Mouse (Mus musculus): ENCODE data around the gene Dbn1. TPM values are rescaled to one million over a fixed set of nuclear protein-coding genes. Genes with fewer than 3 reads are reported as not detected.
A peak's percentile ranks its signal among the peaks of the same experiment; 100 is the strongest.
"Not testable (repeated sequence)": the region's sequence is repeated elsewhere in the genome, so short reads cannot be mapped to it uniquely, and the experiment has no call there.

The Dbn1 gene
- polyA plus RNA-seq, 1 experiment from 2014 or later, result 591 TPM

- under 1% methylated on average over 33 of the region's 33 CpGs for WGBS
- Histone ChIP-seq H3K4me1 (peaks cover 28% of the 10 kb centered on the region), H3K27me3 (no peaks in the 10 kb centered on the region), H3K27ac (peak overlapping the region; percentile 94), H3K4me3 (replicated peaks) (peak overlapping the region; percentile 80), H3K36me3 (replicated peaks) (peaks cover 6% of the 10 kb centered on the region; the same call in 1 of the 2 replicates), H3K9me3 (no peaks in the 10 kb centered on the region), H3K9ac (peak overlapping the region; percentile 61), H3K4me2 (peak overlapping the region; percentile 66)
- peak; percentile 70 for ATAC-seq (ENCODE audit: low FRiP score)
Measured at GRCm38 (mm10) chr13:55444286-55444936, 43.5 kb downstream of the Dbn1 start.

GRCm38 (mm10) chr13:55443799-55444285, 44.1 kb downstream of the Dbn1 start:
- no peak for ATAC-seq (ENCODE audit: low FRiP score)
- WGBS, result 40% methylated on average over 9 of the region's 9 CpGs
- H3K4me2 ChIP-seq, result peak overlapping the region; percentile 66
- H3K9me3 ChIP-seq, result no peaks in the 10 kb centered on the region
- H3K9ac ChIP-seq, result peak overlapping the region; percentile 61
- peaks cover 28% of the 10 kb centered on the region for H3K4me1 ChIP-seq
- H3K36me3 ChIP-seq (replicated peaks), result 0 out of 2 replicates have a peak, but pooled peaks cover under 1% of the 10 kb centered on the region
- H3K27me3 ChIP-seq, result no peaks in the 10 kb centered on the region
- H3K27ac ChIP-seq, result no peak overlapping the region; the same call in 1 of the 2 replicates
- H3K4me3 ChIP-seq (replicated peaks), result peak overlapping the region; percentile 80

- WGBS, result 86% methylated on average over 15 of the region's 15 CpGs
- H3K36me3 ChIP-seq (replicated peaks); ATAC-seq (ENCODE audit: low FRiP score); H3K9ac ChIP-seq; H3K27ac ChIP-seq; H3K27me3 ChIP-seq; H3K4me3 ChIP-seq (replicated peaks); H3K9me3 ChIP-seq; H3K4me1 ChIP-seq; H3K4me2 ChIP-seq: not testable (repeated sequence)
Measured at GRCm38 (mm10) chr13:55437111-55437629, 50.7 kb downstream of the Dbn1 start.

DNA sequence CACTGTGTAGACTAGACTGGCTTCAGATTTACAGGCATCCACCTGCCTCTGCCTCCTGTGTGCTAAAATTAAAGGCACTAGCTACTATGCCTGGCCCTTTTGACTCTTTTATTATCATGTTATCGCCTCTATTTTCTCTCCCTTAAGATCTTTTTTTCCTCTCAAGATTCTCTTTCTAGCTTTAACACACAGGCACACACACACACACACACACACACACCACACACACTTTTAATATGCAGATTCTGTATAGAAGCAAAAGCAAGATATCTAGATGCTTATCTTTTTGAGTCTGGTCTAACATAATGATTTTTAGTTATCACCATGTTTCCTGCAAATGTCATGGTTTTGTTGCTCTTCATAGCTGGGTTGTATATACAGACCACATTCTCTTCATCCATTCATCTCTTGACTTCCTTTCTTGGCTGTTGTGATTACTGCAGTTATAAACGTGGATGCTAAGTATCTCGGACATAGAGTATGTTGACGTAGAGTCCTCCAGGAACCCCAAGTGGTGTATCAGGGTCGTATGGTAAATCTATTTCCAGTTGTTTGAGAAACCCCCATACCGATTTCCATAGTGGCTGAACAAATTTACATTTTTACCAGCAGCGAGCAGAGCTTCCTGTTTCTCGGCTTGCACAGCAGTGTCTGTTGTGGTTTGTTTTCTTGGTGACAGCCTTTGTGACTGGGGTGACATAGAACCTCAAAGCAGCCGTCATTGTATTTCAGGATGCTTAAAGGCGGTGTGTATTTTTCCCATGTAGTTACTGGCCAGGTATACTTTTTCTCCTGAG, 55.8 kb downstream of the Dbn1 start:
- no peak overlapping the region for H3K4me3 ChIP-seq (replicated peaks)
- no peak for ATAC-seq (ENCODE audit: low FRiP score)
- 81% methylated on average over 10 of the region's 10 CpGs for WGBS
- H3K4me1 ChIP-seq, result no peaks in the 10 kb centered on the region
- no peak overlapping the region for H3K27ac ChIP-seq
- H3K36me3 ChIP-seq (replicated peaks), result no peaks in the 10 kb centered on the region
- H3K27me3 ChIP-seq, result no peaks in the 10 kb centered on the region
- H3K4me2 ChIP-seq, result no peak overlapping the region
- no peak overlapping the region for H3K9ac ChIP-seq
- no peaks in the 10 kb centered on the region for H3K9me3 ChIP-seq

DNA sequence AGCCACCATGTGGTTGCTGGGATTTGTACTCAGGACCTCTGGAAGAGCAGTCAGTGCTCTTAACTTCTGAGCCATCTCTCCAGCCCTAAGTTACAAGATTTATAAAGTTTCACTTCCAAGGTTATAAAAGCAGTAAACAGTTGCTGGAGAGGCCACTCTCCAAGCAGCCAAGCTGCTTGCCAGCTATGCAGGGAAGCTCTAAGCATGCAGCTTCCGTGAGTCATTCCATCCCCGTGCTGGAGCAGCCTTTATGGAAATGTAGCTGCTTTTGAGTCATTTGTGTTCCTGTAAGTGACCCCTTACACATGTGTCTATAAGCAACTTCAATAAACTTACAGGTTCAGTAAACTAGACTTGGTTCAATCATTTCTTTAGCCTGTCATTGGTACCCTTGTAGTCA, 57.3 kb downstream of the Dbn1 start:
- ATAC-seq (ENCODE audit: low FRiP score), result no peak
- Histone ChIP-seq H3K9me3 (no peaks in the 10 kb centered on the region), H3K4me2 (no peak overlapping the region), H3K9ac (no peak overlapping the region), H3K27ac (no peak overlapping the region), H3K4me1 (no peaks in the 10 kb centered on the region), H3K36me3 (replicated peaks) (no peaks in the 10 kb centered on the region), H3K27me3 (no peaks in the 10 kb centered on the region), H3K4me3 (replicated peaks) (no peak overlapping the region)
- WGBS, result 80% methylated on average over 2 of the region's 2 CpGs

DNA sequence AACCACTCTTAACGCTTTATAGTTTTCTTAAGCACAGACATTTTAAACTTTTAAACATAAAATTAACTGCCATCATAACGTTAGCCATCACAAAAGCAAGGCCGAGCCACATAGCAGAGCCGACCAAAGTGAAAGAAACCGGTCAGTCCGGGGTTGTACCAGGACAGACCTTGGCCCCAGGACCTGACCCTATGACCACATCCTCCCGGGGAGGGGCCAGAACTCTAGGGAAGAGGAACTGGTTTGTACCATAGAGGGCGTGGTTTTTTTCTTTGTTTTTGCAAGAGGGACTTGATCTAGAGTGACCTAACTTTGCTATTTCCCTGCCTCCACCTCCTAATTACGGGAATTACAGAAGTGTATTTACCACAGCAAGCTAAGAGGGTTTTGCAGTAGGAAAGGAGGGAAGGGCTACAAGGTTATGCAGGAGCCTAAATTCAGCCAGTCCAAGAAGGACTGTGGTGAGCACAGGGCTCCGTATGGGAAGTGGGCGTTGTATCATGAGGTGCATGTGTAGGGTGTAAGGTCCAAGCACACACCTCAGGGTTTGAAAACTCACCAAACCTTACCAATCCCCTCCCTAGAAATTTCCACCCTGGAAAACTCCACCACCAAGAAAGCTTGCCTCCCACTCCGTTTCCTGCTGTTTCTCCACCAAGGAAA, 58.6 kb downstream of the Dbn1 start:
- no peak overlapping the region for H3K4me3 ChIP-seq (replicated peaks)
- no peak overlapping the region for H3K27ac ChIP-seq
- no peaks in the 10 kb centered on the region for H3K27me3 ChIP-seq
- no peaks in the 10 kb centered on the region for H3K9me3 ChIP-seq
- H3K4me1 ChIP-seq, result no peaks in the 10 kb centered on the region
- no peaks in the 10 kb centered on the region for H3K36me3 ChIP-seq (replicated peaks)
- WGBS, result 78% methylated on average over 12 of the region's 12 CpGs
- no peak for ATAC-seq (ENCODE audit: low FRiP score)
- no peak overlapping the region for H3K9ac ChIP-seq
- no peak overlapping the region for H3K4me2 ChIP-seq

- H3K27me3 ChIP-seq, result peaks cover 12% of the 10 kb centered on the region
- no peak within 1 kb of the TSS for H3K4me2 ChIP-seq
- 91% methylated on average over 10 of the region's 10 CpGs for WGBS
- no peak within 1 kb of the TSS for H3K4me3 ChIP-seq (replicated peaks)
- no peak for ATAC-seq (ENCODE audit: low FRiP score)
- no peak within 1 kb of the TSS for H3K9ac ChIP-seq
- peaks cover 1% of the 10 kb centered on the region; the same call in 1 of the 2 replicates for H3K4me1 ChIP-seq
- no peaks in the 10 kb centered on the region for H3K9me3 ChIP-seq
- no peaks in the 10 kb centered on the region for H3K36me3 ChIP-seq (replicated peaks)
- no peak within 1 kb of the TSS for H3K27ac ChIP-seq
Measured at GRCm38 (mm10) chr13:55426613-55427012, 61.3 kb downstream of the Dbn1 start, which contains the start of gene F12. F12 (minus strand) TSS chr13:55426793.

Small RNAs within 50 kb of the gene (microRNA-seq; reads per million reads assigned to microRNA genes)
- gene Mir6943 (0.73 reads per million), gene Mir6944 (155 reads per million, percentile 54 among the genes with 10 or more reads in this experiment), gene Mir6945 (2.2 reads per million)

Other genes starting within 250 kb of the Dbn1 start
- 316 and 328 TPM in 2 replicates for gene Prelid1, start 167.6 kb downstream of the Dbn1 start, polyA plus RNA-seq (2016; fragmentation: Nextera tagmentation; extraction: Ambion mirVana)
- 96.9 and 97.7 TPM in 2 replicates for gene Rab24, start 166.2 kb downstream of the Dbn1 start, polyA plus RNA-seq (2016; fragmentation: Nextera tagmentation; extraction: Ambion mirVana)
- 35.5 and 39.1 TPM in 2 replicates for gene Mxd3, start 158.3 kb downstream of the Dbn1 start, polyA plus RNA-seq (2016; fragmentation: Nextera tagmentation; extraction: Ambion mirVana)
- gene Lman2, start 125.3 kb downstream of the Dbn1 start, polyA plus RNA-seq (2016; fragmentation: Nextera tagmentation; extraction: Ambion mirVana), result 82.7 TPM in 2 replicates
- gene Rgs14, start 118.4 kb downstream of the Dbn1 start, polyA plus RNA-seq (2016; fragmentation: Nextera tagmentation; extraction: Ambion mirVana), result 0.64 TPM in 1 of 2 replicates, not detected in the other
- gene Slc34a1, start 89.9 kb downstream of the Dbn1 start, polyA plus RNA-seq (2016; fragmentation: Nextera tagmentation; extraction: Ambion mirVana), result not detected in 2 replicates
- not detected in 2 replicates for gene Pfn3, start 72.9 kb downstream of the Dbn1 start, polyA plus RNA-seq (2016; fragmentation: Nextera tagmentation; extraction: Ambion mirVana)
- not detected in 2 replicates for gene F12, start 61.3 kb downstream of the Dbn1 start, polyA plus RNA-seq (2016; fragmentation: Nextera tagmentation; extraction: Ambion mirVana)
- 54.2 and 58.1 TPM in 2 replicates for gene Grk6, start 43.0 kb downstream of the Dbn1 start, polyA plus RNA-seq (2016; fragmentation: Nextera tagmentation; extraction: Ambion mirVana)
- 1.7 and 2.7 TPM in 2 replicates for gene Prr7, start 23.8 kb downstream of the Dbn1 start, polyA plus RNA-seq (2016; fragmentation: Nextera tagmentation; extraction: Ambion mirVana)
- 139 and 147 TPM in 2 replicates for gene Pdlim7, start 25.6 kb upstream of the Dbn1 start, polyA plus RNA-seq (2016; fragmentation: Nextera tagmentation; extraction: Ambion mirVana)
- 3.3 and 3.7 TPM in 2 replicates for gene Dok3, start 41.2 kb upstream of the Dbn1 start, polyA plus RNA-seq (2016; fragmentation: Nextera tagmentation; extraction: Ambion mirVana)
- 69.9 and 73.3 TPM in 2 replicates for gene Ddx41, start 48.5 kb upstream of the Dbn1 start, polyA plus RNA-seq (2016; fragmentation: Nextera tagmentation; extraction: Ambion mirVana)
- 61.6 and 64.7 TPM in 2 replicates for gene Fam193b, start 83.0 kb upstream of the Dbn1 start, polyA plus RNA-seq (2016; fragmentation: Nextera tagmentation; extraction: Ambion mirVana)
- 115 and 118 TPM in 2 replicates for gene Tmed9, start 85.6 kb upstream of the Dbn1 start, polyA plus RNA-seq (2016; fragmentation: Nextera tagmentation; extraction: Ambion mirVana)
- 31.4 and 31.7 TPM in 2 replicates for gene B4galt7, start 111.8 kb upstream of the Dbn1 start, polyA plus RNA-seq (2016; fragmentation: Nextera tagmentation; extraction: Ambion mirVana)
- gene Caml, start 134.9 kb upstream of the Dbn1 start, polyA plus RNA-seq (2016; fragmentation: Nextera tagmentation; extraction: Ambion mirVana), result 68.1 and 73.2 TPM in 2 replicates
- gene Ddx46, start 146.9 kb upstream of the Dbn1 start, polyA plus RNA-seq (2016; fragmentation: Nextera tagmentation; extraction: Ambion mirVana), result 47.4 and 52.4 TPM in 2 replicates
- 68.7 and 71.2 TPM in 2 replicates for gene B230219D22Rik, start 205.0 kb upstream of the Dbn1 start, polyA plus RNA-seq (2016; fragmentation: Nextera tagmentation; extraction: Ambion mirVana)
- 86.3 and 93.3 TPM in 2 replicates for gene Txndc15, start 226.5 kb upstream of the Dbn1 start, polyA plus RNA-seq (2016; fragmentation: Nextera tagmentation; extraction: Ambion mirVana)
- 23.1 and 25.6 TPM in 2 replicates for gene Pcbd2, start 239.3 kb upstream of the Dbn1 start, polyA plus RNA-seq (2016; fragmentation: Nextera tagmentation; extraction: Ambion mirVana)

Measured in forebrain, embryonic 12.5 days (tissue).